Mouse (Mus musculus) kidney, adult 2 months (tissue): ENCODE data around the gene Nr6a1. TPM values are rescaled to one million over a fixed set of nuclear protein-coding genes. Genes with fewer than 3 reads are reported as not detected.

Source experiments
- DNase-seq: peaks from one replicate; pipeline ENCODE4 v3.0.0; 2021
- H3K27ac ChIP-seq: fragments of 200-500 bp; 2 replicates; pipeline ENCODE4 v1.5.1; 2012; ENCODE audit warnings: low read depth, low read length, control low read depth, inconsistent platforms; ENCODE audit not compliant: insufficient read depth
- H3K27me3 ChIP-seq: fragments of 200-500 bp; replicated peaks from 2 replicates; pipeline ENCODE4 v1.6.1; 2012; ENCODE audit warnings: mild to moderate bottlenecking, moderate library complexity, low read length, inconsistent platforms; ENCODE audit not compliant: control insufficient read depth, insufficient read depth
- H3K36me3 ChIP-seq: fragments of 200-500 bp; 2 replicates; pipeline ENCODE4 v1.6.1; 2012; ENCODE audit warnings: mild to moderate bottlenecking, moderate library complexity, low read length, inconsistent platforms; ENCODE audit not compliant: control insufficient read depth, insufficient read depth
- H3K4me1 ChIP-seq: fragments of 200-500 bp; 2 replicates; pipeline ENCODE4 v1.6.1; 2011; ENCODE audit warnings: low read length; ENCODE audit not compliant: control insufficient read depth, insufficient read depth
- H3K4me3 ChIP-seq: fragments of 200-500 bp; 2 replicates; pipeline ENCODE4 v1.5.1; 2011; ENCODE audit warnings: mild to moderate bottlenecking, low read depth, low read length, control low read depth; ENCODE audit not compliant: insufficient read depth
- CTCF ChIP-seq: fragments of 200-500 bp; conservative IDR thresholded peaks from 2 replicates; pipeline ENCODE4 v1.5.1; 2011; ENCODE audit warnings: low read depth, mild to moderate bottlenecking, control low read depth, low read length, moderate library complexity, mixed read lengths; ENCODE audit not compliant: insufficient read depth, insufficient read length
- POLR2A ChIP-seq: fragments of 200-500 bp; IDR thresholded peaks from one replicate; pipeline ENCODE4 v1.6.1; 2011; ENCODE audit warnings: low read depth, low read length, control low read depth
- WGBS: fragments of 180-500 bp; shearing (Covaris S2); methylation state at CpG from one replicate; pipeline ENCODE4 v1.1.7; 2018; 5-methylcytosine and 5-hydroxymethylcytosine counted together
- polyA plus RNA-seq: library from polyadenylated mRNA; depleted of rRNA; stranded (reverse); fragments of >200 nt; gene quantifications from 2 replicates; pipeline ENCODE4 v1.2.3, GENCODE M21; 2012

Gene Nr6a1
- polyA plus RNA-seq, 1 experiment, result 2.6 TPM

GRCm38 (mm10) chr2:38829521-38829920, 98.0 kb downstream of the Nr6a1 start:
- 62% methylated on average over 1 of the region's 1 CpGs for WGBS
- H3K27me3 ChIP-seq, result no peaks in the 10 kb centered on the region
- H3K4me1 ChIP-seq, result peaks cover 2% of the 10 kb centered on the region; the same call in 1 of the 2 replicates
- no peak for DNase-seq
- no peaks in the 10 kb centered on the region for H3K36me3 ChIP-seq
- no peak overlapping the region for H3K27ac ChIP-seq
- no peak overlapping the region for H3K4me3 ChIP-seq
- TF ChIP-seq CTCF (no peak), POLR2A (no peak)

GRCm38 (mm10) chr2:38827801-38828306, 99.6 kb downstream of the Nr6a1 start:
- no peak for DNase-seq
- Histone ChIP-seq H3K27me3 (no peaks in the 10 kb centered on the region), H3K27ac (no peak overlapping the region), H3K36me3 (no peaks in the 10 kb centered on the region), H3K4me3 (no peak overlapping the region), H3K4me1 (peaks cover 6% of the 10 kb centered on the region; the same call in 1 of the 2 replicates)
- 69% methylated on average over 3 of the region's 3 CpGs for WGBS
- TF ChIP-seq POLR2A (no peak), CTCF (no peak)

- Histone ChIP-seq H3K4me3 (no peak overlapping the region), H3K4me1 (peaks cover 7% of the 10 kb centered on the region; the same call in 1 of the 2 replicates), H3K27ac (no peak overlapping the region), H3K27me3 (no peaks in the 10 kb centered on the region), H3K36me3 (no peaks in the 10 kb centered on the region)
- TF ChIP-seq CTCF (no peak), POLR2A (no peak)
- DNase-seq, result peak; percentile 16
Observed at GRCm38 (mm10) chr2:38826189-38826588, 101.3 kb downstream of the Nr6a1 start.

GRCm38 (mm10) chr2:38824791-38825768, 102.4 kb downstream of the Nr6a1 start:
- H3K27me3 ChIP-seq, result no peaks in the 10 kb centered on the region
- no peak for TF ChIP-seq POLR2A
- no peak for TF ChIP-seq CTCF
- no peaks in the 10 kb centered on the region for H3K36me3 ChIP-seq
- peak overlapping the region; percentile 10; the same call in 1 of the 2 replicates for H3K27ac ChIP-seq
- peak; percentile 30 for DNase-seq
- peaks cover 7% of the 10 kb centered on the region; the same call in 1 of the 2 replicates for H3K4me1 ChIP-seq
- WGBS, result 5% methylated on average over 15 of the region's 15 CpGs
- peak overlapping the region; percentile 34 for H3K4me3 ChIP-seq

GRCm38 (mm10) chr2:38823912-38824583, 103.4 kb downstream of the Nr6a1 start:
- Histone ChIP-seq H3K27me3 (no peaks in the 10 kb centered on the region), H3K4me3 (peak overlapping the region; percentile 64)
- 2% methylated on average over 12 of the region's 12 CpGs for WGBS

GRCm38 (mm10) chr2:38823406-38823805, 104.1 kb downstream of the Nr6a1 start:
- DNase-seq, result peak; percentile 54
- 1% methylated on average over 8 of the region's 8 CpGs for WGBS
- H3K36me3 ChIP-seq, result no peaks in the 10 kb centered on the region
- H3K27me3 ChIP-seq, result no peaks in the 10 kb centered on the region
- H3K4me1 ChIP-seq, result peaks cover 7% of the 10 kb centered on the region; the same call in 1 of the 2 replicates
- H3K4me3 ChIP-seq, result peak overlapping the region; percentile 44
- no peak for TF ChIP-seq POLR2A
- no peak for TF ChIP-seq CTCF
- peak overlapping the region; percentile 62; the same call in 1 of the 2 replicates for H3K27ac ChIP-seq

More at GRCm38 (mm10) chr2:38823912-38824583, 103.4 kb downstream of the Nr6a1 start:
- H3K4me1 ChIP-seq, result peaks cover 7% of the 10 kb centered on the region; the same call in 1 of the 2 replicates
- TF ChIP-seq CTCF (no peak), POLR2A (no peak)
- no peaks in the 10 kb centered on the region for H3K36me3 ChIP-seq
- DNase-seq, result peak; percentile 80
- peak overlapping the region; percentile 92 for H3K27ac ChIP-seq
